Mouse (Mus musculus) v-Abl transformed pro-B cells (cell line): ENCODE measurements around the gene Stpg4.

ENCODE experiments used
- in situ Hi-C, 2 experiments: fragments of 400-800 bp; cut with MboI; formaldehyde crosslinking; loops; one replicate each; pipeline ENCODE4 v1.15.1; 2025; ENCODE audit not compliant: unreplicated experiment in 2 of 2

Stpg4 gene

GRCm38 (mm10) chr17:87447612-87448200 is 20.2 kb upstream of the Stpg4 start:
- in situ Hi-C loops: loop anchor here in 1 of 2 experiments (25.0 kb wide), 1 partner anchor 540 kb away; the partner anchor contains the start of gene Msh6

- in situ Hi-C loops: loop anchor here in 1 of 2 experiments (25.0 kb wide), 1 partner anchor 540 kb away; the partner anchor contains the start of gene Msh6
Observed at GRCm38 (mm10) chr17:87446767-87447611, 19.4 kb upstream of the Stpg4 start, which contains the start of gene Calm2. Calm2 (minus strand) TSS chr17:87446935.

DNA sequence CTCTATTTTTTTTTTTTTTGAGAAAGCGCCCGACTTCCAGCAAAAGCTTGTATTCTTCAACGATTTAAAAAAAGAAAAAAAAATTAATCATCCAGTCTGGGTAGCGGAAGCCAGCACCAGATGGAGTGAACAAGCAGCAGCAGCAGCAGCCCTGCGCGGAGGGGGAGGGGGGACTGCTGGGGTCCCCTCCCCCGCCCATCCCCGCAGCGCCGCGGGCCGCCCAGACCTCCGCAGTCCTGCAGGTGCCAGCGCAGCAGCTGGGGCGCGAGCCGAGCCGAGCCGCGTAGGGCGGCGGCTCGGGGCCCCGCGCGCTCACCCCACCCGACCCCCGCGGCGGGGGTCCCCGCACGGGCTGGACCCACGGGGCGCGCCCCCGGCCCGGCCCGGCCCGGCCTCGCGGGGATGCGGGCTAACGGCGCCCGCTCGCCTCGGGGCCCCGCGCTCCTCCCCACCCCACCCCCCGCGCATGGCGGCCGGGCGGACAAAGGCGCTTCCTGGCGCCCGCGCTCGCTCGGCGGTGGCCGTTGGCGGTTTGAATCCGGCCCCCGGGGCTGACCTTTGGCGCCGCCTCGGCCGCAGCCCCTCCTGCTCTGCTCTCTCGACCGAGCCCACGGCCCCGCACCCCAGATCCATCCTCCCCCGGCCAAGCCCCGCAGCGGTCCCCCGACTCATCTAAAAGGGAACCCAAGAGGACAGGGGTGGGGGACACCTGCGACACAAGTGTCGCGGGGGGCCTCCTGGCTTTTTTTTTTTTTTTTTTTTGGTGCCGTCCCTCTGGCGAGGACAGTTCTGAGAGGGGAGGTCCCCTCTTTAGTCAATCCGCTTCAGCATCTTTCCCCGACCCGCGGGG is 18.6 kb upstream of the Stpg4 start:
- in situ Hi-C loops: loop anchor here in 1 of 2 experiments (25.0 kb wide), 1 partner anchor 541 kb away; the partner anchor contains the start of gene Msh6

DNA sequence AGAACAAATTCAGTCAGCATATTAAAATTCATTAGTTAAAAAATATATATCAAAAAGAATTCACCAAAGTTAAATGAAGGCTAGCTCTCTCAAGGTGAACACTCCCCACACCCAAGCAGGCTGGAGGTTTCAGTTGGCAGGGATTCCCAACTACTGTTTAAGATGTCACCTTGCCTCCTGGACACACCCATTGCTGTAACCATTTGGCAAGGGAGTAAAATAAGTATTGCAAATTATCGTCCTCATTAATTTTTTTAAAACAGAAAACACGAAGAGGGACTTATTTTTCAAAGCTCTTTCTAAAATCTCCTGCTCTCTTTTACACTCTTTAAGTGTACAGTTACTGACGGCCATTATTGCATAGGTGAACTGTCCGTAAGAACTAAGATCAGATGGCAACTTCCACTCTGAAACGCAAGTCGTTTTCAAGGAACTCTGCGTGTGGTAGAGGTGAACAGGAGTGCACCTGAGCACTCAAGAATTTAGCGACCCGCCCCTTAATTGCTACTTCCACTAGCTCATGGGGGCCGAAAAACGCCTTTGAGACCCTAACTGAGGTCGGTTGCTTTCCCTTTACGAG is 17.9 kb upstream of the Stpg4 start:
- in situ Hi-C loops: loop anchor here in 1 of 2 experiments (25.0 kb wide), 1 partner anchor 542 kb away; the partner anchor contains the start of gene Msh6

DNA sequence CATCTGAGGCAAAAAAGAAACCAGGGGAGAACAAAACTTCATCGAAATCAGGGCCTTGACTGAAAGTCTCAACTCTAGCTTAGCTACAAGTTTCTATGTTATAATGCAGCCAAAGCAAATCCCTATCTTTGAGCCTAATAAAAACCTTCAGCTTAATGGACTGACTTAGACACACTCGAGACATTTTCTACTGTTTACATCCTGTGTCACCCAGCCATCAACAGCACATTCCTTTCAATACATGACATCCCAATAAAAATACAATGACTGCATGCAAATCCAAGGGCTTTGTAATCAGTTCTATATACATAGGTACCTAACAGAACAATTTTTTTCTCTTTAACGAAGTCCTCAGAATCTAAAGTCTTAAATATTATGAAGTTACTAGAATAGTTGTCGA is 17.2 kb upstream of the Stpg4 start:
- in situ Hi-C loops: loop anchor here in 1 of 2 experiments (25.0 kb wide), 1 partner anchor 543 kb away; the partner anchor contains the start of gene Msh6

GRCm38 (mm10) chr17:87441537-87441936 is 14.0 kb upstream of the Stpg4 start:
- in situ Hi-C loops: loop anchor here in 1 of 2 experiments (25.0 kb wide), 1 partner anchor 546 kb away; the partner anchor contains the start of gene Msh6

DNA sequence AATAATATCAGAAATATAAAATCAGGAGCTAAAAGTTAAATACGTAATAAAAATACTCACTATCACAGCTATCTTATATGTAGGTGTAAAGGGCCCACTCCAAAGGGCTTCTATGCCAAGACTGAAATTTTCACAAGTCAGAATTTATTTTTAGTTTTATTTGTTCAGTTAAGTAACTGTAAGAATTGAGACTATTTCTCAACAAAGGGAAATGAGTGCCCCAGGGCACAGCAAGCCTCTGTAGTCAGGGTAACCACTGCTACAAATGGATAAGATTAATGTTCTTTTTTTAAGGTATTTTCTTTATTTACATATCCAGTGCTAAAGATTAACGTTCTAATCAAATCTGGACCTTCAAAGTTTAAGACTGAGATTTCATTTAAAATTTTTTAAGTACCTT is 11.9 kb upstream of the Stpg4 start:
- in situ Hi-C loops: loop anchor here in 1 of 2 experiments (25.0 kb wide), 1 partner anchor 548 kb away; the partner anchor contains the start of gene Msh6

DNA sequence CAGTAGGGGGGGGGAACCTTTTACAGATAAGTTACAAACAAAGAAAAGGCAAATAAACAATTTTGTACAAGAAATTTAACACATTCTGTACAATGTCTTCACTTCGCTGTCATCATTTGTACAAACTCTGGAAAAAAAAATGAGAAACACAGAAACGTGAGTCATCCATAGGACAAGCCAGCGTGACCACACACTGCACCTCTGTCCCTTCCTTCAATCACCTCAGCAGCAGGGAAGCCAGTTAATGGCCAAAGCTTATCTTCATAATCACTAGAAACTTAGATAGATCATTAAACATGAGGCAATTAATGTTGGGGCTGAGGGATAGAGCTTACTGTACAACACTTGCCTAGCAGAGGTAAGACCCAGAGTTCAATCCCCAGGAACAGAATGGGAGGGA is 6.4 kb upstream of the Stpg4 start:
- in situ Hi-C loops: loop anchor here in 1 of 2 experiments (25.0 kb wide), 1 partner anchor 553 kb away; the partner anchor contains the start of gene Msh6

DNA sequence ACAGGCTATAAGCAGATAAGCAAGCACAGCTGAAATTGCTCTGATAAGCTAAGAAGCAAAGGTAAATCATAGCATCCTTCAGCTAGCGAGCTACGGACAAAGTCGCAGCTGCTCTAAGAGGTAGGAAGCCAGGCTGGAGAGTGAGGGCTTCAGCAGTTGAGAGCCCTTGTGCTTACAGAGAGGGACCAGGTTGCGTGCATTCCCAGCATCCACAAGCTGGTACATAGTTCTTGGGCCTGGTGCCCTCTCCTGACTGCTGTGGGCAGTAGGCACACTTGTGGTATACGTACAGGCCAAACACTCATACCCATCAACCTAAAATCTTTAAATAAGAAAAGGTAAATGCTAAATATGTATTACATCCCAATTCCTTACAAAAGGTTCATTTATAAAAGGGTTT is 5.2 kb upstream of the Stpg4 start:
- in situ Hi-C loops: loop anchor here in 1 of 2 experiments (25.0 kb wide), 1 partner anchor 555 kb away; the partner anchor contains the start of gene Msh6

DNA sequence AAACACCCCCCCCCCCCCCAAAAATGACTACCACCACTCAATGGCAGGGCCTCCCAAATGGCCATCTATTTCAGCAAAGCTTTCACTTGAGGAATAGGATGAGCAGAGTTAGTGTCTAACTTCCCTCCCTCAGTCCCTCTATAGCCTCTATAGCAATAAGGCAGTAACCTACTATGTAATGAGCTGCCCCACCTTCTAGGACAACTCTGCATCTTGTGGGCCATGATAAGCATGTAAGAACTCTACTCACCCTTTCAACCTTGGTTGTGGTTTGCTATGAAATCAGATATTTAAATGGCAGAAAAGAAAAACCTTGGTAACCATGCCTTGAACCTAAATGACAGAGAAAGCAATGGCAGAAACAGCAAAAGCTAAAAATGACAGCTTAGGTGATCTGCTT is 4.8 kb upstream of the Stpg4 start:
- in situ Hi-C loops: loop anchor here in 1 of 2 experiments (25.0 kb wide), 1 partner anchor 555 kb away; the partner anchor contains the start of gene Msh6

DNA sequence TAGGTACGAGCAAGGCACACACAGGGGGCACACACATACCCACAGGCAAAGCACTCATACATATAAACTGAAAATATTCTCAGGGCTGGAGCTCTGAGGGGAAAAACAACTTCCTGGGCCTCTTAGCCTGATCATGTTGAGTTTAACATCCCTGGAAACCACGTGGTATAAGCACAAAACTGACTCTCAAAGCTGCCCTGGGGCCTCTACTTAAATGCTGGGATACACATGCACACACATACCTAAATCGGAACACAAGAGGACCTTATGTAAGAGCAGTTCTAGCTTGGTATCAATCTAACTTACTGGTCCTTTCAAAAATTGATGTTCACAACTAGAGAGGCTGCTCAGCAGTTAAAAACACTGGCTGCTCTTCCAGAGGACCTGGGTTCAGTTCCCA is 1.9 kb upstream of the Stpg4 start:
- in situ Hi-C loops: loop anchor here in 1 of 2 experiments (25.0 kb wide), 1 partner anchor 558 kb away; the partner anchor contains the start of gene Msh6

- in situ Hi-C loops: no loop called here
Observed at GRCm38 (mm10) chr17:87418082-87418481, 9.5 kb downstream of the Stpg4 start.

- in situ Hi-C loops: no loop called here
Observed at GRCm38 (mm10) chr17:87406646-87407045, 20.9 kb downstream of the Stpg4 start.

DNA sequence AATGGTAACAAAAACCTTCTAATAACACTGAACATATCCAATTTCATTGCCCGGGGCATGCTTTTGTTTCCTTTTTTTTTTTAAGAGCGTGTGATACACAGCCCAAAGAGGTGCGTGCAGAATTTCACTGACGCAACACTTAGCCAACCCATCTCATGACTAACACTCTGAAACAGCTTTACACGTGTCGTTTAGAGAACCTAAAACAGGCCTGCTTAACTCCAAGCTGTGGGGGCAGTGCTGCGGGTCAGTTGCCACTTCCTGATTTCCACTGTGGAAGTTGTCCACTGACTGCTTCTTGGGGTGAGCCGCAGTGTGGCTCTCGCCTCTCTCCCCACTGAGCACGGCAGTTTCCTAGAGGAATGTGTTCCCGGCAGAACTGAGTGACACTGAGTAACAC is 22.0 kb downstream of the Stpg4 start:
- in situ Hi-C loops: no loop called here

DNA sequence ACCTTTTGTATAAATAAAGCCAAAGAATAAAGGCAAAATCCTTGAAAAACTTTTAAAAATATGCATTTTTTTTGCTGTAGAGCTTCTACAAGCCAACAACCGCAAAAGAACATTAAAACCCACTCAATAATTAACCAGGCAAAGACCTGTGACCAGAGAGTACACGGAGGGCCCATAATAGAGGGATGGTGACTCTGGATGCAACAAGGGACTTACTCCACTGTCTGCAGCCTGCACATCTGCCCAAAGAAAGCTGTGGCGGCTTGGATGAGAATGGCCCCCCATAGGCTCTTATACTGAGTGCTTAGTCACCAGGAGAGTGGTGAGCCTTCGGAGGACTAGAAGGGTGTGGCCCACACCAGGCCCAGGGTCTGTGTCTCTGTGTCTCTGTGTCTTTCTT is 24.1 kb downstream of the Stpg4 start:
- in situ Hi-C loops: no loop called here

DNA sequence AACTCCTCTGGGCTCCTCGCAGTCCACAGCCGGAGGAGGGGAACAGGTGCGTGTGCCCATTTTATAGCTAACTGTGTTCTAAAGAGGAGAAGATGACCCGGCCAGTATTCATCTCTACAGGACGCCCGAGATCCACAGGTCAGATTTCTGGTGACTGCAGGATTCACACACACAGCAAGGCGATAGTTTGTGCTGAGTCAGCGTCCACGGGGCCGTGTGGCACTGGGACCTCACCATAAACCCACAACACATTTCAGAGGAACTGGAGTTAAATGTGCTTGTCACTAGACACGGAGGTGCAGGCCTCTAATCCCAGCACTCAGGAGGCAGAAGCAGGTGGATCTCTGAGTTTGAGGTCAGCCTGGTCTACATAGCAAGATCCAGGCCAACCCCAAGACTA is 25.1 kb downstream of the Stpg4 start:
- in situ Hi-C loops: no loop called here

- in situ Hi-C loops: no loop called here
Observed at GRCm38 (mm10) chr17:87397088-87397487, 30.5 kb downstream of the Stpg4 start.

- in situ Hi-C loops: no loop called here
Observed at GRCm38 (mm10) chr17:87391242-87391641, 36.3 kb downstream of the Stpg4 start.

DNA sequence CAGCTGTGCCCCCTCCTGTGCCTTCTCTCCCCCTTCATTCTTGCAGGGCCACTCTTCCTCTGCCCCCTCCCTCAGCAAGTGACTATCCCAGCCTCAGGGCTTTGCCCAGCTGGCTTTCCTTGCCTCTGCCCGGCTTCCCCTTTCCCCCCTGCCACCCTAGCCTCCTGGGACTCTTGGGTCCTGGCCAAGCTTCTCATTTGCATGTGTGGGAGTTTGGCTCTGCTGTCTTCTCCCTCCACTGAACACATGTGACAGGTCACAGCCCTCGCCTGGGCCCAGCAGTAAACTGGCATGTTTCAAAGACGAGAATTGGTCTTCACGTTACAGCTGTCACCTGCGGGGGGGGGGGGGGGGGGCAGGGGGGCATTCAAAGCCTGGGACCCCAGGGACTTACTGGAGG is 40.5 kb downstream of the Stpg4 start:
- in situ Hi-C loops: no loop called here

DNA sequence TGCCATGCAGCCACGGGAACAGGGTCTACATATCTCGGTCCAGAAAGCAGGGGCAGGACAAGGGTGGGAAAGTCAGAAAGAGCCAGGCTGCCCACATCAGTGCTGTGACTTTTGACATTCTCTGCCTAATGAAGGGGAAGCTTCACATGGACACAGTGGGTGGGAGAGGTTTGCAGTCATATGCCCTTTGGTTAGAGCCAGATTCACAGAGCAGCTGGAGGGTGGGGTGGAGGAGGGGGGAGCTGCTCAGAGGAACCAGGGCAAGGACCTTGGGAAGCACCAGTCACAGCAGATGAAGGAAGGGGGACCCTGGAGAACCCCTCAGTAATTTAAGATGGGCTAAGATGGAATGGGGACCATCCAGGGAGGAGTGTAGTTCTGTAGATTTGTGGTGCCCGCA is 41.7 kb downstream of the Stpg4 start:
- in situ Hi-C loops: no loop called here
